Mouse (Mus musculus) adipocyte (in vitro differentiated cells): Measurements from ENCODE around the gene Gas7.

ENCODE experiments used
- DNase-seq: peaks from one replicate; pipeline ENCODE4 v3.0.0-alpha.2; 2016; ENCODE audit warnings: low spot score

The Gas7 gene

DNA sequence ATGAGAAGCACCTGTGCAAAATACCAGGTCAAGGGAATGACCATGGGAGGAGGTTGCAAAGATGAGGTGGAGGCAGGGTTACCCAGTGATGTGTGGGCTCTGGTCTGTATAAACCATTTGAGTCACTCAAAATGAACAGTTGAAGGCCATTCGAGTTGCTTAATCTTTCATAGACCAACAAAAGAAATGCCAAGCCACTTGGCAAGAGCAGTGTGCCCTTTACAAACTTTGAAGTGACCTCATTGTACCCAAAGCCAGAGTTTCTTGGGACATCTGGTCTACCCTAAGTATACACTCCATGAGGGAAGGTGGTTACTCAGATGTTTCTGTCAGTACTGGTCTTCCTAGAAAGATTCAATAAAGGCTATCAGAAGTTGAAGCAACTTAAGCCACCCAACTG is 80.5 kb downstream of the Gas7 start:
- peak; percentile 83 for DNase-seq

GRCm38 (mm10) chr11:67536413-67536812 is 81.2 kb downstream of the Gas7 start:
- no peak for DNase-seq

DNA sequence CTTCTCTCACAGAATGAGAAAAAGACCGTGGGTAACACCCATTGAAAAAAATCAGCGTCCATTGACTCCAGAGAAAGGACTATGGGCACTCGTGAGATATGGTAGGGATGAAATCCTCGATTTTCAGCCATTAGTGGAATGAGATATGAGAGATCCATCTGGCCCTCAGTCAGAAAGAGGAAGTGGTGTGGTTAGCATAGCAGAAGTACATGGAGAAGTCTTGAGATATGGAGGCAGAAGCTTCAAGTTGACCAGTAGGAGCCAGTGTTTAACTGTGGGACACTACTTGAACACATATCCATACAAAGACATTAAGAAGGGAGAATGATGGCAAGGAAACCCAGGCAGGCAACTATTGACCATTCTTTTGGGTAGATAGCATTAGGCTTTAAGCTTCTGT is 82.1 kb downstream of the Gas7 start:
- no peak for DNase-seq

- peak; percentile 34 for DNase-seq
These were observed 83.3 kb downstream of the Gas7 start for GRCm38 (mm10) chr11:67538557-67538956.

- no peak for DNase-seq
These were observed 89.6 kb downstream of the Gas7 start for GRCm38 (mm10) chr11:67544656-67545432.

DNA sequence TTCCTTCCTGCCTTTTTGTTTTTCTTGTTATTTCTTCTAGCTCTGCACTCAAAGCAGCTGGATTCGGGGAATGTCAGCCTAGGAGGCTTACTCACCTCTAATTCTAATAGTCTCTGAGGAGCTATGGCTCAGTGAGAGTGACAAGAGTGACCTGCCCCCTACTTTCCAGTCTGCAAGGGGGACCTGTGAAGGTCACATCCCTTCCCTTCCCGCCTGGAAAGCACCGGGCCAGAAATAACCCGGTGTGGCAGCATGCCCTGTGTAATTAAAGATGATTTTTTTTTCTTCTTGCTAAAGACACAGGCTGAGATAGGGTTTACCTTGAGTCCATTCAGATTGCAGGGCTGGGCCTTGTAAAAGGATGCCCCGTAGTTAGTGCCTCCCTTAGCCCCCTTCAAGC is 91.3 kb downstream of the Gas7 start:
- DNase-seq, result no peak

DNA sequence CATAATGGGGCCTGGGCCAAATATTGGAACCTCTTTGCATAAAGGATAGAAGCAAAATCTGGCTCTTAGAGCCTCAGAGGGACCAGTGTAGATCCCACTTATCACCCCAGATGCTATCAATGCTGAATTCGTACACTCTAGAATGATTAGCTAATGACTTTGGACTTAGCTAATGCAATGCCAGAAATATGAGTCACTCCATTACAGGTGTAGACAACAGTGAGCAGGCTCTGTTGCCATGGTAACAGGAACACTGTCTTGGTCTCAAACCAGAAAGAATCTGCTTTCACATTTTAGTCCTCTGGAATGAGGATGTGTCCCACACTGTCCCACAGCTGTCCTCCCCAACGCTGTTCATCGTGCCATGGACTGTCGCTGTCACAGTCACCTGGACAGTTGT is 94.1 kb downstream of the Gas7 start:
- no peak for DNase-seq

GRCm38 (mm10) chr11:67549762-67550488 is 94.7 kb downstream of the Gas7 start:
- DNase-seq, result peak; percentile 25

DNA sequence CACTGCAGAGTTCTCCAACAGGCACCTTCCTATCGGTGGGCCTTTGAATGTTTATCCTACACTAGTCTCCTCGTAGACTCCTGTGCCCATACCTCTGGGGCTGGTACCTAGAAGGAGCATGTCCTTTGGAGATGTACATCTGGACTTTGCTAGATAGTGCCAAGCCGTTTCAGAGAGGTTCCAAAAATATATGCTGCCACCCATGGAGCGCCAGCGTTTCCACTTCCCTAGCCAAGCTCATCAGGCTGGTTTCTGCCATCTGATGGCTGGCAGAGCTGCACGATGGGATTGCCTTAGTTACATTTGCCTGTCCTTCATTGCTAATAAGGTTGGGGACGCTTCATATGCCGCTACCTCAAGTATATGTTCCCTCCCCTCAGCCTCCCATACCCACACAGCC is 97.2 kb downstream of the Gas7 start:
- no peak for DNase-seq

DNA sequence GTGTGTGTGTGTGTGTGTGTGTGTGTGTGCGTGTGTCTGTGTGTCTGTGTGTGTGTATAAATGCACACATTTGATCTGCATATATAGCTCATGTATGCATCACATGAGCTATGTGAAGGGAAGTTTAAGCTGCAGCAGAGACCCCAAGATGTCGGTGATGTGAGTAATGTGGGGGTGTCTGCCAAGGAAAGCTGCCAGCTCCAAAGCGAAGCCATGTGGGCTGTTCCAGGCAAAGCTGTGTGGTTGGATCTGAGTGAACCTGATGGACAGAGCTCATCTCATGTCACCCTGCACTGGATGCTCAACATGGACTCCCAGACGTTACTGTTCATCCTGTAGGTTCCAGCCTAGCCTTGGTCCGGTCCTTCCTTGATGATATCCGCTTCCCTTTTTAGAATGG is 99.0 kb downstream of the Gas7 start:
- DNase-seq, result no peak

- peak; percentile 58 for DNase-seq
These were observed 101.1 kb downstream of the Gas7 start for GRCm38 (mm10) chr11:67556360-67556759.

GRCm38 (mm10) chr11:67558772-67559448 is 103.7 kb downstream of the Gas7 start:
- no peak for DNase-seq

GRCm38 (mm10) chr11:67559522-67559921 is 104.3 kb downstream of the Gas7 start:
- no peak for DNase-seq

DNA sequence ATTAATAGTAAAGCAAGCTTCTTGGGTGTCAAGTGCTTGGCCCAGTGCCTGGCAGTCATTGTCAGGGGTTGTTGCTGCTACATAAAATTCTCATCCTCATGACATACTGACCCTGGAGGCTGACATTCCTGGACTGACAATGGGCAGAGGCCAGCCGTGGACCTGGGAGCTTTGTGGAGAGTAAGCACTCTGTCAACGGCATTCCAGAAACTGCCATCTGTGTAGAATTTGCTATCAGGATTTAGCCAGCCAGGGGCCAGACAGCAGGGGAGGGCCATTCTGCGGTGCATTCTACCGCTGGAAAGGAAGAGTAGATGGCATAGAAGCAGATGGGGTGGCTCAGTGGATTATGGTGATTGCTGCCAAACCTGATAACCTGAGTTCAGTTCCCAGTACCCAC is 106.4 kb downstream of the Gas7 start:
- peak; percentile 29 for DNase-seq

- no peak for DNase-seq
These were observed 107.9 kb downstream of the Gas7 start for GRCm38 (mm10) chr11:67563141-67563540.

DNA sequence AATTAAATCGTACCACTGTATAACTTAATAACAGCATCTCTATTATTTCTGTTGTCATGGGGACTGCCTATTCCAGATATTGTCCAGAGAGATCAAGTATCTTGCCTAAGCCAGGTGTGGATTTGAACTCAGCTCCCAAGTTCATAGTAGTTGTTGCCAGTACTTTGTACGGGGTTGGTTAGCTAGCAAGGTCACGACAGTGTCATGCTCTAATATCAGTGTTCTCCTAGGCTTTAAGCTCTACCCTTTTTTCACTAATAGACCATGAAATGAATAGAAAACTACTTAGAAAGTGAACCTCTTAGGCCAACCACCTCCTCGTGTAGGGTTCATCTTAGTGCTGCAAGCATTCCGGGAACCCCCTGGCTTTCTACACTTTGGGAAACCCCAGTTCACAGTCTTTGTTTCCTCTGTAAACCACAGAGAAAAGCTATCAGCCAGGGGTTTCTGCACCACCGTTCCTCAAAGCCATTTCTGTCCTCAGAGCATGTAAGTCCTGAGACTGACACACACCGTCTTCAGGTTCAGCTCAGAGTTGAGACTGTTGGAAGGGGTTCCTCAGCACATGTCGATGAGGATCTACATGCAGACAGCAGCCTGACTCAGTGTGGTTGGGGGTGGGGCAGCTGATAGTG is 108.9 kb downstream of the Gas7 start:
- no peak for DNase-seq

DNA sequence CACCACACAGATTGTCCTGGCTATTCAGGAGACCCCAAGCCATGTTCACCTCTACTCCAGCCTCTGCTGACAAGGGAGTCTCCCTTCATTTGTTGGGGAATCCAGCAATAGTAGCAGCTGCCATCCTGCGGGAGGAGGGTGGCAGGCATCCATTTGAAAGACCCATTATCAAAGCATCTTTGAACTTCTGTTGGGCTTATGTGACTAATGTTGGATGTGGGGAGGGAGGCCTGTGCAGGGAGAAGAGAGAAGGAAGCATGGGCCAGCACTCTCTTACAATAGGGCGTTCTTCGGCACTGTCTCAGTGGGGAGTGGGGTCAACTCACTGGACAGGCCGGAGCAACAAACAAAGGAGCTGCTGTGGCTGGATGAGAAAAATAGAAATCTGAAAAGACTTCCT is 110.3 kb downstream of the Gas7 start:
- DNase-seq, result no peak

DNA sequence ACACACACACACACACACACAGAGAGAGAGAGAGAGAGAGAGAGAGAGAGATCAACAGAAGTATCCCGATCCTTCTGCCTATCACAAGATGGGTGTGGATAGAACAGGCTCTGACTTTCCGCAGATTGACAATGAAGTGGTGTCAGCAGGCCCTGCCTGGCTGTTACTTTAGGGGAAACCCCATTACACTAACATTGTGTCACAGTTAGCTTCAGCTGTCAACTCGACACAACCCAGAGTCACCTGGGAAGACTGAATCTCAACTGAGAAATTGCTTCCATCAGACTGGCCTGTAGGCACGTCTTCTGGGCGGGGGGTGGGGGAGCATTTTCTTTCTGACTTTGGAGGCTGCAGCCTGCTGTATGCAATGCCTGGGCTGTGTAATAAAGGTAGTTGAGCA is 111.5 kb downstream of the Gas7 start:
- no peak for DNase-seq

DNA sequence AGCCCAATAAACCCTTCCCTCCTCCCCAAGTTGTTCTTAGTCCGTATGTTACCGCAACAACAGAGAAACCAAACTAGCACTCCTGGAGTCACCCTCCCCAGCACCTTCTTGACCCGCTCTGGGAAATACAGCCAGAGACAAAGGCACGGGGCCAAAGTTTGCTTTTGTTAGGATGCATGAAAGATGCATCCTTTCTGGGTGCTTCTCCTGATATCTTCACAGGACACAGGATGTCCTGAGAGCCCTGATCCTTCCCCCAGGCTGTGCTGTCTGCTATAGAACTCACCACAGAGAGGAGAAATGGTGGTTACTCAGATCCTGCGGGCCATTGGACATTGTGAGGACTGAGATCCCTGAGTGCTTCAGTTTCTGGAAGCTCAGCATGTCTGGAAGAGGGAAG is 111.9 kb downstream of the Gas7 start:
- DNase-seq, result no peak

DNA sequence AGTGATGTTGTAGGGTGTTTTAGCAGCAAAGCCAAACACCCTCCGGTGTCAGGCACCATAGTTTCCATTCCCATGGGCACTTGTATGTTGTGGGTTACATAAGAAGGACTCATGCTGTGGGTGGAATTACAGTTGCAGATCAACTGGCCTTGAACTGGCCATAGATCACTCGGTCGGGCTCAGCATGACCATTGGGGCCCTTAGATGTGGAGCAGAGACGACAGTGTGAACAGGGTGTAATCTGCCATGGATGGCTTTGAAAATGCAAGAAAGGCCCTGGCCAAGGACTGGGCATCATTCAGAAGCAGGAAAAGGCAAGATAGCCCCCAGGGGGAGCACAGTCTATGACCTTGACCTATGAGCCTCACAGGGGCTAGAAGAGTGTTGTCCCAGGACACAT is 112.8 kb downstream of the Gas7 start:
- DNase-seq, result no peak

DNA sequence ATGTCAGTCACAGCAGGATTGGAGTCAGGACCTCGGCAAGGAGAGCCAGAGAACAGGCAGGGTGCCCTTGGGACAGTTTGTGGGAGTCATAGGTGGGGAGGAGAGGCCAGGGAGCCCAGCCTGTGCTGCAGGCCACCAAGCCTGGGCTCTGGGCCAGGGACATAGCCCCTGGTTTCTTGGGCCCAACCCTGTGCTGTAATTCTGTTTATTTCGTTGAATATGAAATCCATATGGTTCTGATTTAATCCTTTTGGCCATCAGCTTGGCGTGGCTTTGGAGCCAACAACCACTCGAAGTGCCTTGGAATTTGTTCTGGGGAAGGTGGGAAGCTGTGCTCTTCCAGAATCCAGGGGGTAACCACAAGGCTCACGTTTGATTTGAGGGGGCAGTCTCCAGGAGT is 113.6 kb downstream of the Gas7 start:
- DNase-seq, result peak; percentile 39

DNA sequence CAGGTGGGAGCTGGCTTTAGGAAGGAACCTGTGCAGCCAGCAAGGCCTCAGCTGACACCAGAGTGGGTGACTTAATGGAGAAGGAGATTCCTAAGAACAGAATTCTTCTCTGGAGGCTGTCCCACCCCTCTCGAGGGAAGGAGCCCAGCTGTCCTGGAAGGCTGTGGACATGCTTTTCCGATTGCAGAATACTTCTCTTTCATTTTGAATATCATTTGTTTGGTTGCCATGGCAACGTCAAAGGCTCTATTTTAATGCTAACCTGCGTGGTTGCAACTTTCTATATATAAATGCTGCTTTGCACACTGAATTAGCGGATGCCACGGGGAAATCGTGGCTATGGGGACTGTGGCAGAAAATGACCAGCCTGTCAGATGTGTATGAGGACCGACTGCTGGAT is 115.7 kb downstream of the Gas7 start:
- DNase-seq, result no peak

DNA sequence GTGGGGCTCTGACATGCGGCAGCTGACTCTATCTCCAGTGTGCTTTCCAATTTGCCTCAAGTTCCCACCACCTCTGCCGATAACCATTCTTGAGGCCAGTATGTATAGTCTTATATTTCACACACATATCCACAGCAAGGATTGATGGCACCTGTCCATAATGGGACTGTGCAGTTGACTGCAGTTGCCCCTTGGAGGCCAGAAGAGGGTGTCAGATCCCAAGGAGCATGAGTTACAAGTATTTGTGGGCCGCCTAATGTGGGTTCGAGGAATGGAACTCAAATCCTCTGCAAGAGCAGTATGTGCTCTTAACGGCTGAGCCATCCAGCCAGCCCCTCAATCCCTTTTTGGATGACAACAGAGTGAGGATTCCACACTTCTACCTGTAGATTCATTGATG is 119.1 kb downstream of the Gas7 start:
- no peak for DNase-seq
